Mouse (Mus musculus) inflammation-experienced regulatory T-cells, adult 16 weeks (primary cell): ENCODE measurements around the gene Try4. TPM values are rescaled to one million over a fixed set of nuclear protein-coding genes. Genes with fewer than 3 reads are reported as not detected.

Experiments
- polyA plus RNA-seq: library from polyadenylated mRNA; unstranded; fragments of 100-300 nt; shearing (Covaris generic); gene quantifications from one replicate; pipeline ENCODE4 v1.2.1, GENCODE M21; 2017

Gene Try4
- polyA plus RNA-seq: not detected

GRCm38 (mm10) chr6:41301969-41302368, at the start of gene Try4:
Try4 (plus strand) TSS chr6:41302269.

DNA sequence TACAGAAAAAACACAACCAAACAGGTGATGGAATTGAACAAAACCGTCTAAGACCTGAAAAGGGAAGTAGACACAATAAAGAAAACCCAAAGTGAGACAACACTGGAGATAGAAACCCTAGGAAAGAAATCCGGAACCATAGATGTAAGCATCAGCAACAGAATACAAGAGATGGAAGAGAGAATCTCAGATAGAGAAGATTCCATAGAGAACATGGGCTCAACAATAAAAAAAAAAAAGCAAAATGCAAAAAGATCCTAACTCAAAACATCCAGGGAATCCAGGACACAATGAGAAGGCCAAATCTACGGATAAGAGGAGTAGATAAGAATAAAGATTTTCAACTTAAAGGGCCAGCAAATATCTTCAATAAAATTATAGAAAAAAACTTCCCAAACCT, 14.7 kb downstream of the Try4 start, which contains the start of gene Try5:
Try5 (minus strand) TSS at position 101 of the 400 bp plus-strand sequence.

GRCm38 (mm10) chr6:41353932-41354331, 51.9 kb downstream of the Try4 start, which contains the start of gene Try10:
Try10 (plus strand) TSS chr6:41354105.

Other genes starting within 250 kb of the Try4 start
- not detected for gene Try5, start 14.6 kb downstream of the Try4 start, polyA plus RNA-seq
- not detected for gene Try10, start 51.8 kb downstream of the Try4 start, polyA plus RNA-seq
- not detected for gene Prss3, start 75.4 kb downstream of the Try4 start, polyA plus RNA-seq
- gene Gm5771, start 90.1 kb downstream of the Try4 start, polyA plus RNA-seq: not detected
- gene Gm10334, start 143.9 kb downstream of the Try4 start, polyA plus RNA-seq: not detected
- not detected for gene Prss1, start 156.7 kb downstream of the Try4 start, polyA plus RNA-seq
- gene Prss2, start 219.5 kb downstream of the Try4 start, polyA plus RNA-seq: 1.7 TPM